Mouse (Mus musculus): ENCODE measurements around the gene Tppp2.

DNA sequence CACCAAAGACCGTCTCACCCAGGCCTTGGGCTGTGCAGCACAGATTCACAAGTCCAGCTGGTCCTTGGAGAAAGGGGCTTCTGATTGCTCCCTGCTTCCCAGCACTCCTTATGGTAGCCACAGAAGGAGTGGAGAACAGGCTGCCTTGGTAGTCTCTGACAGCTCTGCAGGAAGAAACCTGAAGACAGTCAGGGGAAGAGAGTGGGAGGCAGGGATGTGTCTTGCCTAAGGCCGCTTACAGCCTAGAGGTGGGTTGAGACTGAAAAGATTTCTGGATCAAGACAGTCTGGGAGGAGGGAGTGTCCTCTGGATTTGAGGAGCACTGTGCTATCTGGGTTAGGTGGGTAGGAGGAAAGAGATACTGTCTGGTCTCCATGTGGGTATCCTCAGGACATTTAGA lies 4.7 kb downstream of the Tppp2 start:
- TF ChIP-seq CTCF (IDR thresholded peaks at IDR 0.05; ENCODE audit: borderline replicate concordance, extremely low read depth, insufficient read depth, insufficient read length): no peak
- TF ChIP-seq POLR2A (IDR thresholded peaks at IDR 0.05; ENCODE audit: borderline replicate concordance, extremely low read depth, insufficient read depth, insufficient read length, poor library complexity, severe bottlenecking): no peak

Data from brain, embryonic 14.5 days (tissue).